In genomic region chr15:84392840-84393239, GRCm38 (mm10) we compare ENCODE assay signal across 19 mouse cellular contexts. TPM values are rescaled to one million over a fixed set of nuclear protein-coding genes. Genes with fewer than 3 reads are reported as not detected.
A peak's percentile ranks its signal among the peaks of the same experiment; 100 is the strongest.
DNase-seq lines count a peak whose midpoint lies in the region; ATAC-seq lines count a peak whose summit lies in the region.
"Had no signal": no experiment of that assay in that cellular context is flagged by ENCODE, and none has a peak within 500 bp of the region (broad histone marks: within the 10 kb centered on the region; RNA-seq: fewer than 3 reads in every experiment).

No protein-coding gene starts in this region.

- no peak overlapping the region for H3K4me2 ChIP-seq in forebrain, embryonic 13.5 days
- H3K4me2 ChIP-seq in forebrain, embryonic 11.5 days (ENCODE audit: low read depth, low read length, severe bottlenecking): no peak overlapping the region
- no peak overlapping the region for H3K4me2 ChIP-seq in hindbrain, embryonic 16.5 days (ENCODE audit: low read length)
- H3K4me2 ChIP-seq: embryonic facial prominence, embryonic 12.5 days; heart, embryonic 11.5 days; limb, embryonic 13.5 days had no signal

- H3K27me3 ChIP-seq in forebrain, embryonic 13.5 days: no peaks in the 10 kb centered on the region; the same call in 1 of the 2 replicates
- H3K27me3 ChIP-seq in forebrain, embryonic 11.5 days (ENCODE audit: control insufficient read depth, insufficient read depth, low read length): no peaks in the 10 kb centered on the region; the same call in 1 of the 2 replicates
- no peaks in the 10 kb centered on the region for H3K27me3 ChIP-seq in hindbrain, embryonic 16.5 days (replicated peaks; ENCODE audit: control insufficient read depth, insufficient read depth, low read length)
- H3K27me3 ChIP-seq: embryonic facial prominence, embryonic 12.5 days; limb, embryonic 13.5 days had no signal

- peaks cover 17% of the 10 kb centered on the region for H3K4me1 ChIP-seq in forebrain, embryonic 13.5 days
- 0 out of 2 replicates have a peak, but pooled peaks cover 2% of the 10 kb centered on the region for H3K4me1 ChIP-seq in forebrain, embryonic 11.5 days (replicated peaks; ENCODE audit: control insufficient read depth, insufficient read depth, low read length)
- H3K4me1 ChIP-seq in hindbrain, embryonic 16.5 days (ENCODE audit: control insufficient read depth, insufficient read depth, low read depth, low read length): peaks cover 7% of the 10 kb centered on the region; the same call in 1 of the 2 replicates

- H3K9me3 ChIP-seq in forebrain, embryonic 13.5 days (replicated peaks): peaks cover 11% of the 10 kb centered on the region; the same call in 1 of the 2 replicates
- H3K9me3 ChIP-seq in forebrain, embryonic 11.5 days (ENCODE audit: control insufficient read depth, low read length): no peaks in the 10 kb centered on the region; the same call in 1 of the 2 replicates
- H3K9me3 ChIP-seq in hindbrain, embryonic 16.5 days (ENCODE audit: control insufficient read depth, low read length): peaks cover 8% of the 10 kb centered on the region

- peaks cover 8% of the 10 kb centered on the region; the same call in 1 of the 2 replicates for H3K36me3 ChIP-seq in forebrain, embryonic 13.5 days (ENCODE audit: poor library complexity, severe bottlenecking)
- H3K36me3 ChIP-seq in forebrain, embryonic 11.5 days (ENCODE audit: control insufficient read depth, insufficient read depth, low read length): no peaks in the 10 kb centered on the region
- peaks cover 2% of the 10 kb centered on the region; the same call in 1 of the 2 replicates for H3K36me3 ChIP-seq in hindbrain, embryonic 16.5 days (ENCODE audit: control insufficient read depth, insufficient read depth, low read length)
- H3K36me3 ChIP-seq: embryonic facial prominence, embryonic 12.5 days; limb, embryonic 13.5 days had no signal

- DNase-seq in forebrain, embryonic 11.5 days (ENCODE audit: low spot score): no peak
- peak; percentile 19 to 43 for DNase-seq in kidney, postnatal 25 days
- no peak for DNase-seq in kidney, adult 11 months
- DNase-seq in right cerebral cortex, postnatal 14 days: peak; percentile 9
- DNase-seq in right cerebral cortex, adult 18-20 months: no peak
- no peak for DNase-seq in heart, postnatal 36 days
- DNase-seq: adrenal gland, adult 2 months; cerebellum, adult 18-20 months; heart, postnatal 14 days had no signal

- WGBS in forebrain, embryonic 13.5 days: 51% methylated on average over 5 of the region's 5 CpGs
- WGBS in forebrain, embryonic 11.5 days: 80% methylated on average over 5 of the region's 5 CpGs
- 40% methylated on average over 5 of the region's 5 CpGs for WGBS in hindbrain, embryonic 16.5 days

- no peak overlapping the region for H3K9ac ChIP-seq in forebrain, embryonic 13.5 days
- no peak overlapping the region for H3K9ac ChIP-seq in forebrain, embryonic 11.5 days (ENCODE audit: low read length)
- H3K9ac ChIP-seq in hindbrain, embryonic 16.5 days (ENCODE audit: low read depth, low read length): no peak overlapping the region
- H3K9ac ChIP-seq: embryonic facial prominence, embryonic 12.5 days; limb, embryonic 13.5 days; liver, embryonic 14.5 days had no signal

- intact Hi-C loops in heart, postnatal 36 days (cut with DNase I): no loop called here

- 0 out of 2 replicates have a peak, but pooled peaks have one; percentile 13 for ATAC-seq in forebrain, embryonic 13.5 days
- no peak for ATAC-seq in forebrain, embryonic 11.5 days (replicated peaks; ENCODE audit: low FRiP score)
- peak; percentile 44; the same call in 1 of the 2 replicates for ATAC-seq in hindbrain, embryonic 16.5 days

- H3K4me3 ChIP-seq in forebrain, embryonic 13.5 days: no peak overlapping the region
- no peak overlapping the region for H3K4me3 ChIP-seq in forebrain, embryonic 11.5 days (ENCODE audit: low read depth, low read length)
- H3K4me3 ChIP-seq in hindbrain, embryonic 16.5 days (ENCODE audit: low read length): no peak overlapping the region
- H3K4me3 ChIP-seq: embryonic facial prominence, embryonic 12.5 days; limb, embryonic 13.5 days had no signal

- peak overlapping the region; percentile 36 for H3K27ac ChIP-seq in forebrain, embryonic 13.5 days
- H3K27ac ChIP-seq in forebrain, embryonic 11.5 days (ENCODE audit: low read depth, low read length): no peak overlapping the region
- H3K27ac ChIP-seq in hindbrain, embryonic 16.5 days (ENCODE audit: low read depth, low read length): no peak overlapping the region
- H3K27ac ChIP-seq: embryonic facial prominence, embryonic 12.5 days; limb, embryonic 13.5 days; liver, embryonic 14.5 days had no signal

RNA-seq across cellular contexts. Expression of gene Shisal1, which starts 54.1 kb away (rescaled TPM):
- 6.1 TPM in 2 replicates for polyA plus RNA-seq in forebrain, embryonic 13.5 days (2015; fragmentation: Nextera tagmentation; extraction: Ambion mirVana)
- 3.8 and 4.4 TPM in 2 replicates for polyA plus RNA-seq in forebrain, embryonic 11.5 days (2014; fragmentation: Nextera tagmentation; extraction: Ambion mirVana)
- 8.6 and 12.3 TPM in 2 replicates for polyA plus RNA-seq in hindbrain, embryonic 16.5 days (2015; fragmentation: Nextera tagmentation; extraction: Ambion mirVana)
- total RNA-seq in heart, postnatal 36 days (2021): 1 to 10 TPM; 1.0 to 1.1 TPM
- total RNA-seq: CH12.LX; common myeloid progenitor, adult 5-6 weeks; megakaryocyte progenitor cell, adult 5-6 weeks; neutrophil, adult 5-6 weeks had no signal

Comparison
In these comparisons a context has a peak if more than half of its experiments do, and no peak if none do; other contexts are left out.
1. DNase-seq: peak in kidney, postnatal 25 days (2 of 2) and right cerebral cortex, postnatal 14 days (single experiment); none in forebrain, embryonic 11.5 days (single experiment), kidney, adult 11 months (single experiment), right cerebral cortex, adult 18-20 months (single experiment) and heart, postnatal 36 days (0 of 2).